Mouse (Mus musculus): ENCODE data around the gene Bmp6.

DNA sequence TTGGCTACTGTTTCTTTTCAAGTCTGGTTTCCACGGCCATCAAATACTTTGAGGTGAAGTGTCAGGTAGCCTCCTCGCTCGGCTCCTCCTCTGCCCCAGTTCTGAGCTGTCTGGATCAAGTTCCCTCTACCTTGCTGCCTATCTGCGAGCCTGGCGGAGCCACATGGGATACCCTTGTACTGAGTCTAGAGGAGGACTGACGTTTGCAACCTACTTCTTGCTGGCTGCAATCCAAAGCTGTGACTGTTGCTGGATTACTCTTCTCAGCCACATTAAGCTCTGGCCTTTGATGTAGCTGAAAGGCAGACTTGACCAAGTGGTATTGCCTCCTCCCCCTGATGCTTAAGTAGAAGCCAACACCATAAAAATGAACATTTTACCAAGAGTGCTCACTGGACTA lies 31.2 kb downstream of the Bmp6 start:
- TF ChIP-seq CTCF (IDR thresholded peaks at IDR 0.05; ENCODE audit: low read depth) (no peak), EP300 (IDR thresholded peaks at IDR 0.05; ENCODE audit: low read depth) (no peak)

All from heart, postnatal 0 days (tissue).